Mouse (Mus musculus) lung, embryonic 16.5 days (tissue): ENCODE results near the gene Lgr4. TPM values are rescaled to one million over a fixed set of nuclear protein-coding genes. Genes with fewer than 3 reads are reported as not detected.

ENCODE experiments used
- ATAC-seq: fragments of 200-750 bp; cut with Nextera tagmentation; 2 replicates; pipeline ENCODE4 v1.8.0; 2017; ENCODE audit warnings: low read depth, mild to moderate bottlenecking, moderate library complexity
- H3K27ac ChIP-seq: fragments of 300-500 bp; sonication (generic); 2 replicates; pipeline ENCODE4 v1.5.1; 2014; ENCODE audit warnings: mild to moderate bottlenecking, control low read depth, low read length
- H3K27me3 ChIP-seq: fragments of 300-500 bp; sonication (generic); 2 replicates; pipeline ENCODE4 v1.6.1; 2014; ENCODE audit warnings: low read depth, low read length, mixed read lengths; ENCODE audit not compliant: control insufficient read depth, insufficient read depth
- H3K36me3 ChIP-seq: fragments of 300-500 bp; sonication (generic); 2 replicates; pipeline ENCODE4 v1.6.1; 2014; ENCODE audit warnings: low read length; ENCODE audit not compliant: control insufficient read depth, insufficient read depth
- H3K4me1 ChIP-seq: fragments of 300-500 bp; sonication (generic); replicated peaks from 2 replicates; pipeline ENCODE4 v1.6.1; 2014; ENCODE audit warnings: low read length, mixed read lengths; ENCODE audit not compliant: control insufficient read depth, insufficient read depth
- H3K4me2 ChIP-seq: fragments of 300-500 bp; sonication (generic); 2 replicates; pipeline ENCODE4 v1.6.1; 2014; ENCODE audit warnings: low read depth, low read length, control low read depth
- H3K4me3 ChIP-seq: fragments of 300-500 bp; sonication (generic); 2 replicates; pipeline ENCODE4 v1.5.1; 2014; ENCODE audit warnings: mild to moderate bottlenecking, low read length, control low read depth
- H3K9ac ChIP-seq: fragments of 300-500 bp; sonication (generic); 2 replicates; pipeline ENCODE4 v1.6.1; 2014; ENCODE audit warnings: low read length, control low read depth
- H3K9me3 ChIP-seq: fragments of 300-500 bp; sonication (generic); 2 replicates; pipeline ENCODE4 v1.6.1; 2016; ENCODE audit warnings: low read length; ENCODE audit not compliant: control insufficient read depth
- WGBS: fragments of 180-500 bp; shearing (Covaris S2); extraction: QIAGEN DNeasy Blood & Tissue Kit; methylation state at CpG from one replicate; pipeline ENCODE4 v1.1.7; 2014; 5-methylcytosine and 5-hydroxymethylcytosine counted together
- polyA plus RNA-seq: library from polyadenylated mRNA; unstranded; fragments of >200 nt; fragmentation: Nextera tagmentation; extraction: Ambion mirVana; gene quantifications from 2 replicates; pipeline ENCODE4 v1.2.1, GENCODE M21; 2015

Gene Lgr4
- polyA plus RNA-seq, 1 experiment from 2014 or later = 2.0 TPM

GRCm38 (mm10) chr2:110007423-110008267, 90.2 kb downstream of the Lgr4 start:
- 87% methylated on average over 10 of the region's 10 CpGs for WGBS
- Histone ChIP-seq H3K27ac (no peak overlapping the region), H3K36me3 (no peaks in the 10 kb centered on the region), H3K4me2 (no peak overlapping the region), H3K9me3 (no peaks in the 10 kb centered on the region), H3K9ac (no peak overlapping the region), H3K4me1 (no peaks in the 10 kb centered on the region), H3K4me3 (no peak overlapping the region), H3K27me3 (no peaks in the 10 kb centered on the region)
- ATAC-seq = no peak

- Histone ChIP-seq H3K36me3 (no peaks in the 10 kb centered on the region), H3K9ac (no peak overlapping the region), H3K9me3 (no peaks in the 10 kb centered on the region), H3K4me2 (no peak overlapping the region), H3K27me3 (no peaks in the 10 kb centered on the region), H3K4me1 (no peaks in the 10 kb centered on the region), H3K27ac (no peak overlapping the region), H3K4me3 (no peak overlapping the region)
- no peak for ATAC-seq
Measured at GRCm38 (mm10) chr2:110009449-110009848, 92.0 kb downstream of the Lgr4 start.

GRCm38 (mm10) chr2:110012184-110012725, 94.8 kb downstream of the Lgr4 start:
- no peaks in the 10 kb centered on the region for H3K36me3 ChIP-seq
- no peaks in the 10 kb centered on the region for H3K9me3 ChIP-seq
- H3K27me3 ChIP-seq = peaks cover 2% of the 10 kb centered on the region; the same call in 1 of the 2 replicates
- H3K4me3 ChIP-seq = no peak overlapping the region
- H3K4me1 ChIP-seq = no peaks in the 10 kb centered on the region
- ATAC-seq = no peak
- 72% methylated on average over 13 of the region's 13 CpGs for WGBS
- H3K9ac ChIP-seq = no peak overlapping the region
- H3K27ac ChIP-seq = no peak overlapping the region
- H3K4me2 ChIP-seq = no peak overlapping the region

GRCm38 (mm10) chr2:110017087-110017486, 99.6 kb downstream of the Lgr4 start:
- peak overlapping the region; percentile 86 for H3K4me3 ChIP-seq
- no peaks in the 10 kb centered on the region for H3K9me3 ChIP-seq
- H3K36me3 ChIP-seq = peaks cover 6% of the 10 kb centered on the region
- ATAC-seq = no peak
- H3K4me1 ChIP-seq = peaks cover 8% of the 10 kb centered on the region
- WGBS = 38% methylated on average over 7 of the region's 7 CpGs
- H3K27me3 ChIP-seq = peaks cover 2% of the 10 kb centered on the region; the same call in 1 of the 2 replicates
- peak overlapping the region; percentile 94; the same call in 1 of the 2 replicates for H3K9ac ChIP-seq
- no peak overlapping the region for H3K27ac ChIP-seq
- peak overlapping the region; percentile 76 for H3K4me2 ChIP-seq

GRCm38 (mm10) chr2:110017616-110018505, 100.4 kb downstream of the Lgr4 start, which contains the start of gene Ccdc34:
Gene Ccdc34 (plus strand): TSS chr2:110017817.
- under 1% methylated on average over 54 of the region's 55 CpGs for WGBS

GRCm38 (mm10) chr2:110019656-110020055, 102.2 kb downstream of the Lgr4 start:
- Histone ChIP-seq H3K4me1 (peaks cover 8% of the 10 kb centered on the region), H3K9ac (no peak overlapping the region), H3K9me3 (no peaks in the 10 kb centered on the region), H3K27me3 (peaks cover 2% of the 10 kb centered on the region; the same call in 1 of the 2 replicates), H3K4me2 (no peak overlapping the region), H3K36me3 (peaks cover 10% of the 10 kb centered on the region), H3K27ac (no peak overlapping the region), H3K4me3 (no peak overlapping the region)
- WGBS = 92% methylated on average over 4 of the region's 4 CpGs
- ATAC-seq = no peak

More at GRCm38 (mm10) chr2:110017616-110018505, 100.4 kb downstream of the Lgr4 start, which contains the start of gene Ccdc34:
- peaks cover 2% of the 10 kb centered on the region; the same call in 1 of the 2 replicates for H3K27me3 ChIP-seq
- H3K9ac ChIP-seq = peak within 1 kb of the TSS; percentile 94
- H3K36me3 ChIP-seq = peaks cover 8% of the 10 kb centered on the region
- H3K4me3 ChIP-seq = peak within 1 kb of the TSS; percentile 86
- peak within 1 kb of the TSS; percentile 76 for H3K4me2 ChIP-seq
- ATAC-seq = peak; percentile 100
- H3K27ac ChIP-seq = peak within 1 kb of the TSS; percentile 72
- H3K4me1 ChIP-seq = peaks cover 8% of the 10 kb centered on the region
- no peaks in the 10 kb centered on the region for H3K9me3 ChIP-seq

- H3K4me1 ChIP-seq = peaks cover 8% of the 10 kb centered on the region
- H3K4me2 ChIP-seq = no peak overlapping the region
- WGBS = 91% methylated on average over 1 of the region's 1 CpGs
Measured at GRCm38 (mm10) chr2:110020430-110020829, 103.0 kb downstream of the Lgr4 start.

GRCm38 (mm10) chr2:110036265-110036664, 118.8 kb downstream of the Lgr4 start:
- Histone ChIP-seq H3K27me3 (no peaks in the 10 kb centered on the region), H3K36me3 (no peaks in the 10 kb centered on the region; the same call in 1 of the 2 replicates), H3K4me1 (peaks cover 5% of the 10 kb centered on the region; the same call in 1 of the 2 replicates), H3K9me3 (no peaks in the 10 kb centered on the region), H3K27ac (no peak overlapping the region), H3K9ac (no peak overlapping the region), H3K4me3 (no peak overlapping the region), H3K4me2 (no peak overlapping the region)
- WGBS = 12% methylated on average over 4 of the region's 4 CpGs
- ATAC-seq = no peak; the same call in 1 of the 2 replicates

More at GRCm38 (mm10) chr2:110020430-110020829, 103.0 kb downstream of the Lgr4 start:
- Histone ChIP-seq H3K27ac (no peak overlapping the region), H3K9ac (no peak overlapping the region), H3K4me3 (no peak overlapping the region), H3K27me3 (peaks cover 2% of the 10 kb centered on the region; the same call in 1 of the 2 replicates), H3K9me3 (no peaks in the 10 kb centered on the region), H3K36me3 (peaks cover 10% of the 10 kb centered on the region)
- ATAC-seq = no peak
